Mouse (Mus musculus) hindbrain, embryonic 11.5 days (tissue): Measurements from ENCODE around the gene Fam205c. TPM values are rescaled to one million over a fixed set of nuclear protein-coding genes. Genes with fewer than 3 reads are reported as not detected.

ENCODE experiments used
- ATAC-seq: fragments of 200-750 bp; cut with Nextera tagmentation; 2 replicates; pipeline ENCODE4 v1.8.0; 2017; ENCODE audit warnings: mild to moderate bottlenecking, moderate TSS enrichment, moderate library complexity; ENCODE audit not compliant: low FRiP score
- DNase-seq: peaks from one replicate; pipeline ENCODE4 v3.0.0-alpha.2; 2015; ENCODE audit warnings: low spot score
- H3K27ac ChIP-seq: fragments of 300-500 bp; sonication (generic); 2 replicates; pipeline ENCODE4 v1.5.1; 2014; ENCODE audit warnings: mild to moderate bottlenecking, low read depth, low read length
- H3K27me3 ChIP-seq: fragments of 300-500 bp; sonication (generic); 2 replicates; pipeline ENCODE4 v1.6.1; 2014; ENCODE audit warnings: mild to moderate bottlenecking, low read length, moderate library complexity, mixed read lengths; ENCODE audit not compliant: control insufficient read depth, insufficient read depth
- H3K36me3 ChIP-seq: fragments of 300-500 bp; sonication (generic); 2 replicates; pipeline ENCODE4 v1.6.1; 2014; ENCODE audit warnings: mild to moderate bottlenecking, low read length, moderate library complexity, mixed read lengths; ENCODE audit not compliant: control insufficient read depth, insufficient read depth
- H3K4me1 ChIP-seq: fragments of 300-500 bp; sonication (generic); replicated peaks from 2 replicates; pipeline ENCODE4 v1.6.1; 2014; ENCODE audit warnings: low read length, mixed read lengths; ENCODE audit not compliant: control insufficient read depth, insufficient read depth
- H3K4me2 ChIP-seq: fragments of 300-500 bp; sonication (generic); replicated peaks from 2 replicates; pipeline ENCODE4 v1.6.1; 2014; ENCODE audit warnings: mild to moderate bottlenecking, low read depth, low read length
- H3K4me3 ChIP-seq: fragments of 300-500 bp; sonication (generic); 2 replicates; pipeline ENCODE4 v1.5.1; 2014; ENCODE audit warnings: low read depth, low read length
- H3K9ac ChIP-seq: fragments of 300-500 bp; sonication (generic); 2 replicates; pipeline ENCODE4 v1.6.1; 2014; ENCODE audit warnings: low read depth, low read length
- H3K9me3 ChIP-seq: fragments of 300-500 bp; sonication (generic); 2 replicates; pipeline ENCODE4 v1.6.1; 2016; ENCODE audit warnings: low read length; ENCODE audit not compliant: control insufficient read depth
- WGBS: fragments of 180-500 bp; shearing (Covaris S2); extraction: QIAGEN DNeasy Blood & Tissue Kit; methylation state at CpG from one replicate; pipeline ENCODE4 v1.1.7; 2014; 5-methylcytosine and 5-hydroxymethylcytosine counted together
- polyA plus RNA-seq: library from polyadenylated mRNA; unstranded; fragments of >200 nt; fragmentation: Nextera tagmentation; extraction: Ambion mirVana; gene quantifications from 2 replicates; pipeline ENCODE4 v1.2.1, GENCODE M21; 2014

The Fam205c gene
- polyA plus RNA-seq, 1 experiment from 2014 or later: 1.1 TPM

- DNase-seq (no peak), ATAC-seq (no peak)
- 69% methylated on average over 7 of the region's 7 CpGs for WGBS
- H3K9me3 ChIP-seq: no peaks in the 10 kb centered on the region
- no peak overlapping the region for H3K4me2 ChIP-seq
- no peaks in the 10 kb centered on the region for H3K36me3 ChIP-seq
- no peak overlapping the region for H3K9ac ChIP-seq
- H3K27me3 ChIP-seq: no peaks in the 10 kb centered on the region
- H3K27ac ChIP-seq: no peak overlapping the region
- no peaks in the 10 kb centered on the region for H3K4me1 ChIP-seq
- H3K4me3 ChIP-seq: no peak overlapping the region
Observed at GRCm38 (mm10) chr4:42891176-42891575, 17.1 kb upstream of the Fam205c start.

- 94% methylated on average over 6 of the region's 6 CpGs for WGBS
- H3K36me3 ChIP-seq: no peaks in the 10 kb centered on the region
- no peaks in the 10 kb centered on the region for H3K9me3 ChIP-seq
- H3K9ac ChIP-seq: no peak overlapping the region
- no peaks in the 10 kb centered on the region for H3K27me3 ChIP-seq
- ATAC-seq: no peak
- no peak overlapping the region for H3K27ac ChIP-seq
- no peaks in the 10 kb centered on the region for H3K4me1 ChIP-seq
- DNase-seq: no peak
- no peak overlapping the region for H3K4me2 ChIP-seq
- no peak overlapping the region for H3K4me3 ChIP-seq
Observed at GRCm38 (mm10) chr4:42888806-42889205, 14.8 kb upstream of the Fam205c start.

- DNase-seq: no peak
- no peaks in the 10 kb centered on the region for H3K36me3 ChIP-seq
- H3K9me3 ChIP-seq: no peaks in the 10 kb centered on the region
- H3K4me3 ChIP-seq: no peak overlapping the region
- H3K4me1 ChIP-seq: no peaks in the 10 kb centered on the region
- no peak overlapping the region for H3K9ac ChIP-seq
- no peak for ATAC-seq
- no peaks in the 10 kb centered on the region for H3K27me3 ChIP-seq
- WGBS: 89% methylated on average over 6 of the region's 6 CpGs
- H3K4me2 ChIP-seq: no peak overlapping the region
- no peak overlapping the region for H3K27ac ChIP-seq
Observed at GRCm38 (mm10) chr4:42886926-42887325, 12.9 kb upstream of the Fam205c start.

- H3K27me3 ChIP-seq: no peaks in the 10 kb centered on the region
- H3K9me3 ChIP-seq: no peaks in the 10 kb centered on the region
- H3K4me3 ChIP-seq: no peak overlapping the region
- DNase-seq (no peak), ATAC-seq (no peak)
- no peaks in the 10 kb centered on the region for H3K36me3 ChIP-seq
- H3K4me2 ChIP-seq: no peak overlapping the region
- WGBS: 43% methylated on average over 1 of the region's 1 CpGs
- no peak overlapping the region for H3K9ac ChIP-seq
- H3K27ac ChIP-seq: no peak overlapping the region
- H3K4me1 ChIP-seq: no peaks in the 10 kb centered on the region
Observed at GRCm38 (mm10) chr4:42880677-42880948, 6.6 kb upstream of the Fam205c start.

GRCm38 (mm10) chr4:42879829-42880676 lies 6.0 kb upstream of the Fam205c start:
- no peak overlapping the region for H3K4me2 ChIP-seq
- no peak overlapping the region for H3K27ac ChIP-seq
- H3K36me3 ChIP-seq: no peaks in the 10 kb centered on the region
- ATAC-seq: no peak
- no peaks in the 10 kb centered on the region for H3K9me3 ChIP-seq
- WGBS: 83% methylated on average over 16 of the region's 16 CpGs
- no peak overlapping the region for H3K9ac ChIP-seq
- H3K27me3 ChIP-seq: no peaks in the 10 kb centered on the region
- H3K4me1 ChIP-seq: no peaks in the 10 kb centered on the region
- no peak for DNase-seq
- no peak overlapping the region for H3K4me3 ChIP-seq

- DNase-seq (no peak), ATAC-seq (no peak)
- H3K36me3 ChIP-seq: no peaks in the 10 kb centered on the region
- H3K4me3 ChIP-seq: no peak overlapping the region
- WGBS: 82% methylated on average over 2 of the region's 2 CpGs
- no peaks in the 10 kb centered on the region for H3K9me3 ChIP-seq
- no peaks in the 10 kb centered on the region for H3K4me1 ChIP-seq
- no peak overlapping the region for H3K4me2 ChIP-seq
- no peak overlapping the region for H3K9ac ChIP-seq
- no peaks in the 10 kb centered on the region for H3K27me3 ChIP-seq
- no peak overlapping the region for H3K27ac ChIP-seq
Observed at GRCm38 (mm10) chr4:42877657-42878056, 3.6 kb upstream of the Fam205c start.

- peak; percentile 84 for DNase-seq
- Histone ChIP-seq H3K9me3 (no peaks in the 10 kb centered on the region), H3K9ac (no peak overlapping the region), H3K4me2 (no peak overlapping the region), H3K36me3 (no peaks in the 10 kb centered on the region), H3K4me3 (no peak overlapping the region), H3K27me3 (no peaks in the 10 kb centered on the region), H3K27ac (no peak overlapping the region), H3K4me1 (no peaks in the 10 kb centered on the region)
- 41% methylated on average over 5 of the region's 5 CpGs for WGBS
- peak; percentile 78 for ATAC-seq
Observed at GRCm38 (mm10) chr4:42876586-42877291, 2.7 kb upstream of the Fam205c start.

- no peaks in the 10 kb centered on the region for H3K36me3 ChIP-seq
- WGBS: 85% methylated on average over 16 of the region's 16 CpGs
- no peaks in the 10 kb centered on the region for H3K4me1 ChIP-seq
- DNase-seq (no peak), ATAC-seq (no peak)
- H3K27me3 ChIP-seq: no peaks in the 10 kb centered on the region
- no peak overlapping the region for H3K27ac ChIP-seq
- H3K4me3 ChIP-seq: no peak overlapping the region
- H3K4me2 ChIP-seq: no peak overlapping the region
- no peaks in the 10 kb centered on the region for H3K9me3 ChIP-seq
- no peak overlapping the region for H3K9ac ChIP-seq
Observed at GRCm38 (mm10) chr4:42872746-42873435, 1.1 kb downstream of the Fam205c start.
